Mouse (Mus musculus): ENCODE data around the gene Ptgdr2. TPM values are rescaled to one million over a fixed set of nuclear protein-coding genes. Genes with fewer than 3 reads are reported as not detected.

Gene Ptgdr2
- polyA plus RNA-seq, 1 experiment from 2014 or later = 0.36 TPM

GRCm38 (mm10) chr19:10921058-10921457 is 15.9 kb upstream of the Ptgdr2 start:
- no peak overlapping the region for H3K27ac ChIP-seq (ENCODE audit: low read length)
- no peak overlapping the region for H3K4me2 ChIP-seq (replicated peaks; ENCODE audit: low read depth, low read length)
- no peak for DNase-seq (ENCODE audit: low spot score)
- TF ChIP-seq EP300 (IDR thresholded peaks at IDR 0.05) (no peak), CTCF (IDR thresholded peaks at IDR 0.05) (no peak)
- H3K4me3 ChIP-seq (ENCODE audit: low read depth, low read length) = no peak overlapping the region
- no peaks in the 10 kb centered on the region for H3K27me3 ChIP-seq (replicated peaks; ENCODE audit: insufficient read depth, low read length)
- H3K36me3 ChIP-seq (ENCODE audit: insufficient read depth, low read length) = no peaks in the 10 kb centered on the region
- 69% methylated on average over 3 of the region's 3 CpGs for WGBS
- no peaks in the 10 kb centered on the region for H3K4me1 ChIP-seq (ENCODE audit: insufficient read depth, low read depth, low read length)
- H3K9me3 ChIP-seq (ENCODE audit: low read length) = no peaks in the 10 kb centered on the region
- ATAC-seq = no peak
- no peak overlapping the region for H3K9ac ChIP-seq (replicated peaks; ENCODE audit: low read depth)

GRCm38 (mm10) chr19:10924220-10924619 is 12.7 kb upstream of the Ptgdr2 start:
- H3K4me1 ChIP-seq (ENCODE audit: insufficient read depth, low read depth, low read length) = no peaks in the 10 kb centered on the region
- no peaks in the 10 kb centered on the region for H3K36me3 ChIP-seq (ENCODE audit: insufficient read depth, low read length)
- WGBS = 32% methylated on average over 4 of the region's 4 CpGs
- no peaks in the 10 kb centered on the region for H3K9me3 ChIP-seq (ENCODE audit: low read length)
- H3K27me3 ChIP-seq (replicated peaks; ENCODE audit: insufficient read depth, low read length) = no peaks in the 10 kb centered on the region
- no peak overlapping the region for H3K4me3 ChIP-seq (ENCODE audit: low read depth, low read length)
- H3K27ac ChIP-seq (ENCODE audit: low read length) = no peak overlapping the region
- no peak for DNase-seq (ENCODE audit: low spot score)
- no peak overlapping the region for H3K9ac ChIP-seq (replicated peaks; ENCODE audit: low read depth)
- no peak overlapping the region for H3K4me2 ChIP-seq (replicated peaks; ENCODE audit: low read depth, low read length)
- TF ChIP-seq EP300 (IDR thresholded peaks at IDR 0.05) = no peak
- no peak for TF ChIP-seq CTCF (IDR thresholded peaks at IDR 0.05)
- ATAC-seq = no peak

- Histone ChIP-seq H3K36me3 (ENCODE audit: insufficient read depth, low read length) (no peaks in the 10 kb centered on the region), H3K4me2 (replicated peaks; ENCODE audit: low read depth, low read length) (no peak overlapping the region), H3K4me1 (ENCODE audit: insufficient read depth, low read depth, low read length) (no peaks in the 10 kb centered on the region), H3K9me3 (ENCODE audit: low read length) (no peaks in the 10 kb centered on the region), H3K9ac (replicated peaks; ENCODE audit: low read depth) (no peak overlapping the region), H3K4me3 (ENCODE audit: low read depth, low read length) (no peak overlapping the region), H3K27ac (ENCODE audit: low read length) (no peak overlapping the region), H3K27me3 (replicated peaks; ENCODE audit: insufficient read depth, low read length) (no peaks in the 10 kb centered on the region)
- DNase-seq (ENCODE audit: low spot score) = no peak
- TF ChIP-seq EP300 (IDR thresholded peaks at IDR 0.05) (no peak), CTCF (IDR thresholded peaks at IDR 0.05) (no peak)
- 56% methylated on average over 6 of the region's 6 CpGs for WGBS
- no peak for ATAC-seq
Observed at GRCm38 (mm10) chr19:10926123-10926621, 10.8 kb upstream of the Ptgdr2 start.

GRCm38 (mm10) chr19:10926666-10927065 is 10.3 kb upstream of the Ptgdr2 start:
- Histone ChIP-seq H3K4me3 (ENCODE audit: low read depth, low read length) (no peak overlapping the region), H3K27me3 (replicated peaks; ENCODE audit: insufficient read depth, low read length) (no peaks in the 10 kb centered on the region), H3K9ac (replicated peaks; ENCODE audit: low read depth) (no peak overlapping the region), H3K4me1 (ENCODE audit: insufficient read depth, low read depth, low read length) (no peaks in the 10 kb centered on the region), H3K36me3 (ENCODE audit: insufficient read depth, low read length) (no peaks in the 10 kb centered on the region), H3K27ac (ENCODE audit: low read length) (no peak overlapping the region), H3K9me3 (ENCODE audit: low read length) (no peaks in the 10 kb centered on the region), H3K4me2 (replicated peaks; ENCODE audit: low read depth, low read length) (no peak overlapping the region)
- no peak for TF ChIP-seq EP300 (IDR thresholded peaks at IDR 0.05)
- TF ChIP-seq CTCF (IDR thresholded peaks at IDR 0.05) = no peak
- DNase-seq (ENCODE audit: low spot score) = no peak
- no peak for ATAC-seq
- 51% methylated on average over 4 of the region's 4 CpGs for WGBS

- H3K9ac ChIP-seq (replicated peaks; ENCODE audit: low read depth) = no peak overlapping the region
- no peaks in the 10 kb centered on the region for H3K36me3 ChIP-seq (ENCODE audit: insufficient read depth, low read length)
- ATAC-seq (no peak), DNase-seq (ENCODE audit: low spot score) (no peak)
- 82% methylated on average over 2 of the region's 2 CpGs for WGBS
- H3K27ac ChIP-seq (ENCODE audit: low read length) = no peak overlapping the region
- H3K4me2 ChIP-seq (replicated peaks; ENCODE audit: low read depth, low read length) = no peak overlapping the region
- TF ChIP-seq CTCF (IDR thresholded peaks at IDR 0.05) = no peak
- no peak for TF ChIP-seq EP300 (IDR thresholded peaks at IDR 0.05)
- H3K4me3 ChIP-seq (ENCODE audit: low read depth, low read length) = no peak overlapping the region
- H3K9me3 ChIP-seq (ENCODE audit: low read length) = no peaks in the 10 kb centered on the region
- H3K27me3 ChIP-seq (replicated peaks; ENCODE audit: insufficient read depth, low read length) = no peaks in the 10 kb centered on the region
- H3K4me1 ChIP-seq (ENCODE audit: insufficient read depth, low read depth, low read length) = no peaks in the 10 kb centered on the region
Observed at GRCm38 (mm10) chr19:10930641-10931040, 6.3 kb upstream of the Ptgdr2 start.

- no peak for ATAC-seq
Observed at GRCm38 (mm10) chr19:10935029-10935428, 1.9 kb upstream of the Ptgdr2 start.

GRCm38 (mm10) chr19:10936077-10936476 is 883 bp upstream of the Ptgdr2 start:
- Histone ChIP-seq H3K27ac (ENCODE audit: low read length) (no peak overlapping the region), H3K4me3 (ENCODE audit: low read depth, low read length) (no peak overlapping the region), H3K27me3 (replicated peaks; ENCODE audit: insufficient read depth, low read length) (no peaks in the 10 kb centered on the region), H3K4me2 (replicated peaks; ENCODE audit: low read depth, low read length) (no peak overlapping the region), H3K9me3 (ENCODE audit: low read length) (no peaks in the 10 kb centered on the region), H3K36me3 (ENCODE audit: insufficient read depth, low read length) (no peaks in the 10 kb centered on the region), H3K9ac (replicated peaks; ENCODE audit: low read depth) (no peak overlapping the region), H3K4me1 (ENCODE audit: insufficient read depth, low read depth, low read length) (peaks cover 7% of the 10 kb centered on the region)
- DNase-seq (ENCODE audit: low spot score) (no peak), ATAC-seq (no peak)
- peak; percentile 32 for TF ChIP-seq CTCF (IDR thresholded peaks at IDR 0.05)
- no peak for TF ChIP-seq EP300 (IDR thresholded peaks at IDR 0.05)
- 85% methylated on average over 5 of the region's 5 CpGs for WGBS

More at GRCm38 (mm10) chr19:10935029-10935428, 1.9 kb upstream of the Ptgdr2 start:
- no peak overlapping the region for H3K4me3 ChIP-seq (ENCODE audit: low read depth, low read length)
- no peak overlapping the region for H3K9ac ChIP-seq (replicated peaks; ENCODE audit: low read depth)
- no peaks in the 10 kb centered on the region for H3K27me3 ChIP-seq (replicated peaks; ENCODE audit: insufficient read depth, low read length)
- no peak overlapping the region for H3K27ac ChIP-seq (ENCODE audit: low read length)
- TF ChIP-seq CTCF (IDR thresholded peaks at IDR 0.05) (no peak), EP300 (IDR thresholded peaks at IDR 0.05) (no peak)
- H3K36me3 ChIP-seq (ENCODE audit: insufficient read depth, low read length) = no peaks in the 10 kb centered on the region
- no peaks in the 10 kb centered on the region for H3K4me1 ChIP-seq (ENCODE audit: insufficient read depth, low read depth, low read length)
- H3K4me2 ChIP-seq (replicated peaks; ENCODE audit: low read depth, low read length) = no peak overlapping the region
- H3K9me3 ChIP-seq (ENCODE audit: low read length) = no peaks in the 10 kb centered on the region
- 33% methylated on average over 5 of the region's 5 CpGs for WGBS
- DNase-seq (ENCODE audit: low spot score) = no peak

Data from lung, postnatal 0 days (tissue).